9 mouse cellular contexts compared by ENCODE assay signal in genomic region chr5:92656256-92656655, GRCm38 (mm10). TPM values are rescaled to one million over a fixed set of nuclear protein-coding genes. Genes with fewer than 3 reads are reported as not detected.
DNase-seq lines count a peak whose midpoint lies in the region; ATAC-seq and TF ChIP-seq lines count a peak whose summit lies in the region.
"Had no signal": no experiment of that assay in that cellular context is flagged by ENCODE, and none has a peak within 500 bp of the region (broad histone marks: within the 10 kb centered on the region; RNA-seq: fewer than 3 reads in every experiment).

No protein-coding gene starts in this region.

- no peaks in the 10 kb centered on the region for H3K27me3 ChIP-seq in midbrain, postnatal 0 days (ENCODE audit: insufficient read depth, low read length)
- no peaks in the 10 kb centered on the region for H3K27me3 ChIP-seq in stomach, postnatal 0 days (ENCODE audit: control insufficient read depth, insufficient read depth, low read length)
- H3K27me3 ChIP-seq: megakaryocyte, embryonic 14.5 days had no signal

- no peak overlapping the region for H3K27ac ChIP-seq in midbrain, postnatal 0 days (ENCODE audit: low read depth, low read length)
- no peak overlapping the region for H3K27ac ChIP-seq in stomach, postnatal 0 days (replicated peaks)

- TF ChIP-seq CTCF in midbrain, postnatal 0 days (IDR thresholded peaks at IDR 0.05), result peak; percentile 79
- peak; percentile 91 for TF ChIP-seq CTCF in stomach, postnatal 0 days (IDR thresholded peaks at IDR 0.05; ENCODE audit: low read depth)

- H3K9me3 ChIP-seq in midbrain, postnatal 0 days (ENCODE audit: low read length), result no peaks in the 10 kb centered on the region
- no peaks in the 10 kb centered on the region for H3K9me3 ChIP-seq in stomach, postnatal 0 days (ENCODE audit: control insufficient read depth, low read length)
- H3K9me3 ChIP-seq: megakaryocyte, embryonic 14.5 days had no signal

- no peak for TF ChIP-seq EP300 in stomach, postnatal 0 days (optimal IDR thresholded peaks at IDR 0.05)

- WGBS in midbrain, postnatal 0 days, result 3% methylated on average over 1 of the region's 1 CpGs
- WGBS in stomach, postnatal 0 days, result 9% methylated on average over 1 of the region's 1 CpGs

- H3K36me3 ChIP-seq in midbrain, postnatal 0 days (ENCODE audit: insufficient read depth, low read length), result no peaks in the 10 kb centered on the region
- no peaks in the 10 kb centered on the region for H3K36me3 ChIP-seq in stomach, postnatal 0 days (ENCODE audit: control insufficient read depth, insufficient read depth, low read length)

- H3K4me1 ChIP-seq in midbrain, postnatal 0 days (ENCODE audit: insufficient read depth, low read length), result no peaks in the 10 kb centered on the region
- H3K4me1 ChIP-seq in stomach, postnatal 0 days (replicated peaks; ENCODE audit: control insufficient read depth, insufficient read depth), result no peaks in the 10 kb centered on the region
- H3K4me1 ChIP-seq: megakaryocyte, embryonic 14.5 days had no signal

- H3K9ac ChIP-seq in midbrain, postnatal 0 days (replicated peaks; ENCODE audit: low read length, poor library complexity, severe bottlenecking), result no peak overlapping the region
- no peak overlapping the region for H3K9ac ChIP-seq in stomach, postnatal 0 days (ENCODE audit: low read length)

- H3K4me3 ChIP-seq in midbrain, postnatal 0 days (ENCODE audit: low read depth, low read length), result no peak overlapping the region
- no peak overlapping the region for H3K4me3 ChIP-seq in stomach, postnatal 0 days (ENCODE audit: low read depth, low read length)
- H3K4me3 ChIP-seq: megakaryocyte, embryonic 14.5 days had no signal

- DNase-seq in heart, adult 8-10 months (ENCODE audit: low spot score), result peak; percentile 61
- DNase-seq in heart, adult 11 months, result no peak
- DNase-seq in embryo, embryonic 11 days, result peak; percentile 65
- peak; percentile 67 to 80 for DNase-seq in heart, postnatal 36 days
- DNase-seq in left cerebral cortex, adult 11 months (ENCODE audit: low spot score), result peak; percentile 64
- DNase-seq in midbrain, postnatal 0 days (ENCODE audit: low spot score), result peak; percentile 73
- DNase-seq in stomach, postnatal 0 days (ENCODE audit: low spot score), result peak; percentile 62

- intact Hi-C loops in heart, postnatal 36 days (cut with DNase I), result loop anchor here (1.0 kb wide), 1 partner anchor 195 kb away; no protein-coding TSS in a partner anchor

- peak; percentile 79 for ATAC-seq in activated CD4-positive, CD25-positive, alpha-beta regulatory T cell, adult 4 months
- no peak for ATAC-seq in midbrain, postnatal 0 days (ENCODE audit: low FRiP score)
- ATAC-seq in stomach, postnatal 0 days (ENCODE audit: low FRiP score, low TSS enrichment), result no peak

- no peak overlapping the region for H3K4me2 ChIP-seq in midbrain, postnatal 0 days (ENCODE audit: low read depth, low read length, poor library complexity, severe bottlenecking)
- no peak overlapping the region for H3K4me2 ChIP-seq in stomach, postnatal 0 days (replicated peaks; ENCODE audit: low read depth)

RNA-seq across cellular contexts. Expression of gene Ccdc158, which starts 18.8 kb away (rescaled TPM):
- total RNA-seq in heart, adult 8-10 months (2022), result under 1 TPM in 2 of 4 experiments, not detected in 2; 0.06 to 0.09 TPM
- polyA plus RNA-seq in activated CD4-positive, CD25-positive, alpha-beta regulatory T cell, adult 4 months (2017; shearing (Covaris generic)), result not detected
- not detected for total RNA-seq in heart, postnatal 36 days (2021)
- total RNA-seq in midbrain, postnatal 0 days (2014; rRNA removed), result 0.44 and 0.66 TPM in 2 replicates
- polyA plus RNA-seq in midbrain, postnatal 0 days (2015; fragmentation: Nextera tagmentation; extraction: Ambion mirVana), result 0.23 and 0.52 TPM in 2 replicates
- 0.24 and 0.31 TPM in 2 replicates for polyA plus RNA-seq in stomach, postnatal 0 days (2015; fragmentation: Nextera tagmentation; extraction: Ambion mirVana)

RNA-seq across cellular contexts. Expression of gene Shroom3, which starts 27.0 kb away (rescaled TPM):
- 10 to 100 TPM; 38.0 to 42.8 (median 40.7) TPM for total RNA-seq in heart, adult 8-10 months (2022)
- polyA plus RNA-seq in activated CD4-positive, CD25-positive, alpha-beta regulatory T cell, adult 4 months (2017; shearing (Covaris generic)), result not detected
- 10 to 100 TPM; 40.0 to 48.9 TPM for total RNA-seq in heart, postnatal 36 days (2021)
- total RNA-seq in midbrain, postnatal 0 days (2014; rRNA removed), result 5.5 and 8.1 TPM in 2 replicates
- polyA plus RNA-seq in midbrain, postnatal 0 days (2015; fragmentation: Nextera tagmentation; extraction: Ambion mirVana), result 0.92 and 1.2 TPM in 2 replicates
- polyA plus RNA-seq in stomach, postnatal 0 days (2015; fragmentation: Nextera tagmentation; extraction: Ambion mirVana), result 11.4 and 15.0 TPM in 2 replicates

RNA-seq across cellular contexts. Expression of gene Stbd1, which starts 53.4 kb away (rescaled TPM):
- 1 to 10 TPM in 3 of 4 experiments, under 1 TPM in 1; 0.87 to 2.1 (median 1.4) TPM for total RNA-seq in heart, adult 8-10 months (2022)
- polyA plus RNA-seq in activated CD4-positive, CD25-positive, alpha-beta regulatory T cell, adult 4 months (2017; shearing (Covaris generic)), result under 1 TPM; 0.16 to 0.40 TPM
- 1 to 10 TPM; 1.5 to 1.6 TPM for total RNA-seq in heart, postnatal 36 days (2021)
- total RNA-seq in midbrain, postnatal 0 days (2014; rRNA removed), result 2.2 and 2.5 TPM in 2 replicates
- 3.7 and 4.7 TPM in 2 replicates for polyA plus RNA-seq in midbrain, postnatal 0 days (2015; fragmentation: Nextera tagmentation; extraction: Ambion mirVana)
- polyA plus RNA-seq in stomach, postnatal 0 days (2015; fragmentation: Nextera tagmentation; extraction: Ambion mirVana), result 17.9 and 19.2 TPM in 2 replicates
